Mouse (Mus musculus) gastrocnemius, postnatal 10 days (tissue): ENCODE measurements around the gene Cdkl2. TPM values are rescaled to one million over a fixed set of nuclear protein-coding genes. Genes with fewer than 3 reads are reported as not detected.
A peak's percentile ranks its signal among the peaks of the same experiment; 100 is the strongest.

ENCODE experiments used
- DNase-seq: peaks from one replicate; pipeline ENCODE4 v3.0.0; 2021; ENCODE audit warnings: mixed read lengths
- total RNA-seq, 2 experiments: library from RNA; stranded (reverse); gene quantifications; 2 replicates each; pipeline ENCODE4 v1.2.3; 2021

Cdkl2 gene
- total RNA-seq, 2 experiments from 2014 or later = 3.5 to 3.8 TPM

DNA sequence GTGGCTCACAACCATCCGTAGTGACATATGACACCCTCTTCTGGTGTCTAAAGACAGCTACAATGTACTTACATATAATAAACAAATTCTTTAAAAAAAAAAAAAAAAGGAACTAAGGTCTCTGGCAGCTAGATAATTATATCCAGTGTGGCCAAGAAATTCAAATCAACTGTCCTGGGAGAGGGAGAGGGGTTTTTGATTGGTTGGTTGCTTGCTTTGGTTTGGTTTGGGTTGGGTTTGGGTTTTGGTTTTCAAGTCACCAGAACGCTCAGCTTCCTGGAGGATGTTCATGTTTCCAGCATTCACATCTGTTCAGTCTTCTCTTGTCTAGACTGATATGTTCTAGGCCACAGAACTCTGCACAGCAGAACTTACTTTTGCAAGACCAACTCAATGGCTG is 50.6 kb downstream of the Cdkl2 start:
- DNase-seq = no peak

DNA sequence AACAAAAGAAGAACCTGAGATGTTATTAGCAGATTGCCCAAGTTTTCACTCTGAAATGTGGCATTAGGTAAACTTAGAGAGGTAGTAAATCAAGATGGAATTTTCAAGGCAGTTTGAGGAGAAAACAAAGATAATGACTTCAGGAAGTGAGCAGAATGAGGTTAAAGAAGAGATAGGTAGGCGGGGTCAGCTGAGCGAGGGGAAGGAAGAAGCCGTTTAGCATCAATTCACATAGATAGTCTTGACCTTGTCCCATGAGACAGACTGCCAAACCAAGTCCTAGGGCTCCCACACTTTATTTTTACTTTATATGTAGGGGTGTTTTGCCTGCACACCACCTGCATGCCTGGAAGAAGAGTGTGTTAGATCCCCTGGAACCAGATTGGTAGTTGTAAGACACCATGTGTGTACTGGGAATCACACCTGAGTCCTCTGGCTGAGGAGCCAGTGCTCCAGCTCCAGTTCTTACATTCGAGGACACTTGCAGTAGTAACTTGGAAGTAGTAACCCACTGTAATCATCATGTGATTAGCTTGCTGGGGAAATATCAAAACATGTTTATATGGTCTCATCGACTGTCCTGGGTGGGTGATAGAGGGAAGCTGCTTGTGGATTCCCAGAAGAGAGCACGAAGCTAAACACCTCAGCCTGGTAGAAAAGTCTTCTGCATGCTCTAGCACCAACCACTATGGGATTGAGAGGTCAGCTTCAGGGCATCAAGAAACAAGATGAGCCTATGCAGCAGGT is 52.3 kb downstream of the Cdkl2 start:
- DNase-seq = no peak

DNA sequence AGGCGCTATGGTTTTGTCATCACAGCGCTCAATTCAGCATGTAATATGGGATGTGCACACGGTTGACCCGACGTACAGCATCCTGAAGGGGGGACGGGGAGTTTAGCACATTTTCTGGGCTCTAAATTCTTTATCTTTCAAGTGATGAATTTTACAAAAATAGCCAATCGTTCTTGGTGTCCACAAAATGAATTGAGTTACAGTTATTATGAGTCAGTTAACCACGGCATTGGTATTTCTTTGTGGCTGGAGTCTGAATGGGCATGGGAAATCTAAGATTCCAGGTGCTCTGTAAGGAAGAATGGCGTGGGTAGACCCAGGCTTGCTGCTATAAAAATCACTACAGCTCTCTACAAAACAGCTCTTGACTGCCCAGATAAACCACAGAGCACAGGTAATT is 54.4 kb downstream of the Cdkl2 start:
- no peak for DNase-seq

DNA sequence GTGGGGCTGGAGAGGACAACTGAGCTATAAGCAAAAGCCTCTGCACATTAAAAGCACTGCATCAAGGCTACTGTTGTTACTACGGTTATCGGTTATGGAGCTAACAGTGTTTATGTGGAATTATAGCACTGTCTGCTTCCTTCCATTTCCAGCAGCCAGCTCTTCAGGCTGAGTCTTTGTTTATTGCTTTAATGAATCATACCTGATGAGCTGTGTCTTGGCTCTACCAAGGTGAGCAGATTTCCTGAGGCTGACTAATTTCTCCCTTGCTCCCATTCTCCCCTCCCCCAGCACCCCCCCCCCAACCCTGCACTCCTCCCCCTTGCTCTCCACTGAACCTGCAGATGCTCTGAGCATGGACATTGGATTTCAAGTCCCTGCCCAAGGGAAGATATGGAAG is 55.9 kb downstream of the Cdkl2 start:
- no peak for DNase-seq

DNA sequence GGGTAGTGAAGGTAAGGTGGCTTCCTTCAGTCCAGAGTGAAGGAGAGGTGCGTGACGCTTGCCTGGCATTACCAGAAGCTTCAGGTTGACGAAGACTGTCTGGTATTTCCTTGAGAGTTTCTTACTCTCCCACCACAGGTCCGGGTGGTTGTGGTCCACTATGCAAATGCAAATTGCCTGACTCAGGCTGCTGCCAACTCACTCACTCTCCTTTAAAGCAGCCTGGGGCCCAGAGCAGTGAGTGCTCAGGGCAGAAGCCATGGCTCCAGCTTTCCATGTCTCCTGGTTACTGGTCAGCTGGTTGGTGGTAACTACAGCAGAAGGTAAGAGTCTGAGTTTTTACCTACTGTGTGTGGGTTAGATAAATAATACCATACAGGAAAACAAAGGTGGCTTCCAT is 56.4 kb downstream of the Cdkl2 start, which contains the start of gene Odaph:
Gene Odaph (plus strand): TSS at position 240 of the 400 bp plus-strand sequence.
- DNase-seq = no peak

DNA sequence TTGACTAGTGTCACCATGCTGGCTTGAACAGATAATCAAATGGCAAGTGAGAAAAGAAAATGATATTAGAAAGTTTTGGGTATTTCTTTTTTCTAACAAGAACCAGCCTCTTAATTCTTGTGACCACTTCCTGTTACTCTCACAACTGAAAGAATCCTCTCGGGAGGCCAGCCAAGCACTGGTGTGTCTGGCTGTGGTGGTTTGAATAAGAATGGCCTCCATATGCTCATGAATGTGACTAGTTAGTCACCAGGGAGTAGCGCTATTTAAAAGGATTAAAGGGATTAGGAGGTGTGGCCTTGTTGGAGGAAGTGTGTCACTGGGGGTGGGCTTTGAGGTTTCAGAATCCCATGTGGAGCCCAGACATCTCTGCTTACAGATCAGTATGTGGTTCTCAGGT is 58.0 kb downstream of the Cdkl2 start:
- no peak for DNase-seq

DNA sequence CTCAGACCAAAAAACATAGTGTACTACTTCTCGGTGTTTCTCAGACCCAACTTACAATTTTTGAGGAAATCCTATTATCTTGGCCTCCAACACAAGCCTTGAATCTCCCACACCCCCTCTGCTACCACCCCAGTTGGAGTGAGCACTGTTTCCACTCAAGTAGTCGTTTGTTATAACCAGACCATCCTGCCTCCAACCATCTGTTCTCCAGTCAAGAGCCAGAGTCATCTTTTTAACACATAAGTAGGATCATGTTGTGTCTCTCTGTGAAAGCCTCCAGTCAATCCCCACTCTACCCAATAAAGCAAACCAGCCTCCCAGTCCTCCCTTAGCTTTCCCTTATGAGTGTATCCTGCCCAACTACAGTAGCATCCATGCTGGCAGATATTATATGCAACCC is 60.2 kb downstream of the Cdkl2 start:
- no peak for DNase-seq

DNA sequence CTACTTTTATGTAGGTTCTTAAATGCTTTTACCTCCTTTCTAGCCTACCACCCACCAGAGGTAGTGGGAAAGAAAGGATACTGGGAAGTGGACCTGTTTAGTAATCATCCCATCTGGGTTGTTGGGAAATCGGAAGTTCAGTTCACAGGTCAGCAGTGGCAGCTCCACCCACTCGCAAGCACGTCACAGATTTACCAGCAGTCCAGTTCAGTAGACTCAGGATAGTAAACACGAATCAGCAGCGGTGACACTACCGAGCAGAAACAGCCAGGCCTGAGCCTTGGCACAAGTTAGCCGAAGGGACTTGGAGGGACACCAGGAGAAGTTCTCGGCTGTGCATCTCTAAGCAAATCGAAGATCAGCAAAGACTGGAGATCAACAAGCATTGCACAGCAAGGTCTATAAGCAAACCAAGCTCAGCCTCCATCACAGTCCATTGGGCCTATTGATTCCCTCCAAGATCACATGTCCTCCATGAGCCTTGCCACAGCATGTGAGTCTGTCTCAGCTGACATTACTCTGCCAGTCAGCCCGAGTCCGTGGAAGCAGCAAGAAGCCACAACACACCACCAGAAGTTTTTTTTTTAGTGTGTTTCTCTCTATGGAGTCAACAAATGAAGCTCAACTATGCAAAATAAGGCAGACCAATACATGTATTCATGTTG is 62.4 kb downstream of the Cdkl2 start:
- DNase-seq = no peak

DNA sequence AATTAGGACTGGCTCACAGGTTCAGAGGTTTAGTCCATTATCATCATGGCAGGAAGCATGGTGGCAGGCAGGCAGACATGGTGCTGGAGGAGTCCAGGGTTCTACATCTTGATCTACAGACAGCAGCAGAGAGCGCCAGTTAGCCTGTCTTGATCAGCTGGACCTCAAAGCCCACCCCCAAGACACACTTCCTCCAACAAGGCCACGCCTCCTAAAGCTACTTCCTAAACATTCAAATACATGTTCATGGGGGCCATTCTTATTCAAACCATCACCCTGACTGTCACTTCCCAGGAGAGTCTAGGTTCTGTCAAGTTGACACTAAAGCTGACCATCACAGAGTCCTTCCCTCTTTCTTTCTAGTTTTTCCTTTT is 66.3 kb downstream of the Cdkl2 start:
- DNase-seq = no peak

DNA sequence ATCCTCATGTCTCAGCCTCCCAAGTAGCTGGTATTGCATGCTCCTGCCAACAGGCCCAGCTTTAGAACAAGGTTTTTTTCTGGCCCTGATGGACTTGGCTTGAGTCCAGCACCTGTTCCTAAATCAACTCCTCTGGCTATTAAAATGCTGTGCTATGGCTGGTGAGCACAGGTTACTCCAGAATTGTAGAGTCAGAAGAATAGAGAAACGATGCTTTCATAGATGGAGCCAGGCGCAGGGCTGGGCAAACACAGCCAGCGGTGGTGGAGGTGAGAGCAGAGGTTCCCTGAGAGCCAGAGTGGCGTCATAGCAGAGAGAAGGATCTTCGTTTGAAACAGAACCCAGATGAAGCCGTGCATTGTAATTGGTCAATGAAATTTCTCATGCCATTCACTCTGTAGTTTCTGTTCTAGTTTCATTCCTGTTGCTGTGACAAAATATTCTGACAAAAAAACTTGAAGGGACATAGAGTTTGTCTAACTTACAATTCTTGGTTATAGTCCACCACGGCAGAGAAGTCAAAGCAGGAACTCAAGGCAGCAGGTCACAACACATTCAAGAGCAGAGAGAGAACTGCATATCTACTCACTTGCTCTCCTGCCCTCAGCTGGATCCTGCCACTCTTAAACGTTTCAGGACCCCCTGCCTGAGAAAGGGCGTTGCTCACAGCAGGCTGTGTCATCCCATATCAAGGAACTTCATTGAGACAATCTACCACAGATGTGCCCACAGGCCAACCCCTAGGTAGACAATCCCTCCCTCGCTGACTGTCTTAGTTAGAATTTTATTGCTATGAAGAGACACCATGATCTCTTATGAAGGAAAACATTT is 66.9 kb downstream of the Cdkl2 start:
- DNase-seq = no peak

DNA sequence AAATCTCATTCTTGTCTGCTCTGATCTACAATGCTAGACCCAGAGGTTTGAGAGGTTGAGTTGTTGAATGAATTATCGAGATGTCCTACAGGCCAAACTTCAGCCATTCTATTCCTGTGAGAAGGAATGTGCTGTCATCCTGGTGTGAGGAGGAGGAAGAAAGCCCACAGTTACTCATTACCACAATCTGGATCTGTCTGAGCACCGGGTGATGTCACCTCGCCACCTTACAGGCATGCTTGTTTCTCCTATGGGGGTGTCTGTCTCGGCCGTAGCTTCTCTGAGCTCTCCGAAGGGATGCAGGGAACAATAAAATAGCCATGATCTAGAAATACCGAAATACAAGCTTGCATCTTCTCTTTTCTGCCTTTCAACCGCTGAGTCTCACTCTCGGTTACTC is 67.9 kb downstream of the Cdkl2 start:
- no peak for DNase-seq

DNA sequence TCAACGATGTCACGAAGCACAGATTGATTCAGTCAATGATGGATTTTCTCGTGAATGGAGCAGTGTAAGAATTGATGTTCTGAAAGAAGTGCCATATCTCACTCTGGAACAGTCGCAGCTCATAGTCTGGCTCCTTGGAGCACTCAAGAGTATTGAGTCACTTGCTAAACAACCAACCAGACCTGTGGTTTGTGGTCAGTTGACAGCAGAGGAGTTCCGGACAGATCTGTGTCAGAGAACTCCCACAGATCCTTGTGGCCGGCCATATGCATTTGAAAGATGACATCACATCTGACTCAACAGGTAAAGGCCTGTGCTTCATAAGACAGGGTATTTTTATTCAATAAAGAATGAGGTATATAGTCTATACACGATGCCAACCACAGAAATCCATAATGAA is 69.7 kb downstream of the Cdkl2 start:
- DNase-seq = no peak

DNA sequence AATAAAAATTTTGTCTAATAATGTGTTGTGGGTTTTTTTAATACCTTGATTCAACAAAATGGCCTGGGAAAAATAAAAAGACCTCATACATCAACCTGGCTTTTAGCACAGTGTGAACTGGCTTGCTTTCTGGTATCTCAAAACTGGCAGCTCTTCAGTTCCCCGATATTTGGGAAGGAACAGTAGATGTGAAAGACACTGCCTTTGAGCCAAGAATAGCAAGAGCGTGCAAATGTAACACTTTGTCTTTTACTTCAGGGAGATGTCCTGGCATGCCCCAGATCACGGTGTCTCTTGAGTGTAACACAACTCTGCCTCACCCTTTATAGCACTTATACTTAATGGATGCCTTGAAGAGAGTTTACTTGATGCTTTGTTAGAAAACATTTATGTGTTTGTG is 71.6 kb downstream of the Cdkl2 start:
- no peak for DNase-seq

DNA sequence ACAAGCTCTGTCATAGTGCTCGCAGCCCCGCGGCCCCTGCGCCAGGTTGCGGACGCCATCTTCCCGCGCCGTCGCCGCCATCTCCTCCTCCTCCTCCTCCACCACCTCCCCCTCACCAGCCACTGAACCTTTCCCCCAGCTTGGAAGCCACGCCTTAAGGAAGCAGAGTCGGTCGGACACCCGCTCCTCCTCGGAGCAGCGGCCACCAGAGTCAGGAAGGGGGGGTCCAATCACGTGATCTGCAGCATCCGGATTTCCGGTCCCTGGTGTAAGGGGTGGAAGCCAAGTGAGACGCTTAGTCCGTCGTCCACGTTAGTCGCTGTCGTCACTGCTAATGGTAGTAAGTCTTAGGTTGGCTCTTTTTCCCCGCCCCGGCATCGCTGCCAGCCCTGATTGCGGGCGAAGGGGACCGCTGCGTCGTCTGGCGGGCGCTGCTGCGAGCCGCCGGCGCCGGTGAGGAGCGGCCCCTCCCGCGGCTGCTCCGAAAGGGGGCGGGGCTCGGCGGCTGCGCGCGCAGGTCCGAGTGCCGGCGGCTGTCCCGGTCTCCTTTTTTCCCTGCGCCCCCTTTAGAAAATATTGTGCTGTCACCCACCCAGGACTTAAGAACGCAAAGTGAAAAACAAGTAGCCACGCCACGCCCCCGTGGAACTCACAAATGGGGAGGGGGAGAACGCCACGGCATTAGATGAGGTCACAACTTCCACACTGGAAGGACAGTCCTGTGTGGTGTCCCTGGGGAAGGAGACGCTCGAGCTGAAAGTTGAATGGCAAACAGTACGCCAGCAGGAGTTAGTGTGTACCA is 80.8 kb downstream of the Cdkl2 start, which contains the start of gene Rchy1:
Gene Rchy1 (minus strand): TSS at position 430 of the 802 bp plus-strand sequence.
- DNase-seq = peak; percentile 97

DNA sequence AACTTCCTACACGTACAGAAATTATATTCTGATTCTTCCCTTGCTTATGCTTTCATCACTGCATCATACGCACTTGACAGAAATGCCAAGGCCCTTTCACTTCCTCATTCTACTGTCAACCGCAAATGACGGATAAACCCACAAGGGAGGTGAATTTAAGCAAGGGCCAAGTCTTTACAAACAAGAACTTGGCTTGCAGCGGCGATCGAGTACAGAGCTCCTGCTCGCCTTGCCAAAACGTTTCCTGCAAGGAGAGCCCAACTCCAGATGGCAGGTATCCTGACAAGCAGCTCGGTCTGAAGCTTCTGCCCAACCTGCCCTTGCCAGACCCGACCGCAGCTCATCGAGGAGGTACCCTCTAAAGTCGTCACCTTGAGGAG is 81.4 kb downstream of the Cdkl2 start:
- no peak for DNase-seq

DNA sequence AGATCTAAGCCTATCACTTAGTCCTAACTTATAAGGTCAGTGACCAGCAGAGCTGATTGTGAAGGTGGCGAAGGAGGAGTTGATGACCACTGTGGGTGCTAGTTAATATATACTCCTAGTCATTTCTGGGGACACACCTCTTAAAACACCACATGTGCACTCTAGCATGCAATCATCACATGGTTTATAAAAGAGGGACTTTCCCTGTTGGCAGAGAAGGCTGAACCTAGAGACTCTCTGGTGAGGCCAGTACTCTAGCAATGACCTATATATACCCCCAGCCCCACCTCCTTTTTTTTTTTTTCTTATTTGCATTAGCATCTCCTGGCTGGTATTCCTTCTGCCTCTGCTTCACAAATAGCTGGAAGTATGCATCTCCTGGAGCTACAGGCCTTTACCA is 82.3 kb downstream of the Cdkl2 start:
- no peak for DNase-seq

DNA sequence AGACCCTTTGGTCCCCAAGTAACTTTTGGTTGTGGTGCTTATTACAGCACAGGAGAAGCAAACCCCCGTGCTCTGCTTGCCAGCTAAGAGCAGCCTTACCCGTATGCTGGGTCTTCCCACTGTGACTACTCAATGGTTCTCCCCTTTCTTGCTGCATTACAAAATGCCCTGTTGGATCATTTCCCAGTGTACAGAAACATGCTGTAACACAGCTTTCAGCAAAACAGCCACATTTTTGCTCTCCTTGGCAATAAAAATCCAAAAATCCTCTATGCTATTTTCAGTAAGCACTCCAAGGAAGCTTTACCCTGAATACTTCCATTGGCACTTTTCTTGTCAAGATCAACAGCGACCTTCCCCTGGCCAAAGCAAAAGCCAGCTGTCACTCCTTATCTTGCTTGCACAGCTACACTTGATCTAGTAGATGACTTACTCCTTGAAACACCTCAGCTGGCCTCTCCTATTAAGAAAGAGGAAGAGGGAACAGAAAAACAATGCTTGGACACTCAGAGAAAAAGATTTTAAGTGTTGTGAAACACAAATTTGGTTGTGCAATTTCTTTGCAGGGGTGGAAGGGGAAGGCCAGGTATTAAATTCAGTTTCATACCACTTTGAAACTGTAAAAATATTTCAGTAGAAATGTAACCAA is 83.0 kb downstream of the Cdkl2 start:
- DNase-seq = no peak

DNA sequence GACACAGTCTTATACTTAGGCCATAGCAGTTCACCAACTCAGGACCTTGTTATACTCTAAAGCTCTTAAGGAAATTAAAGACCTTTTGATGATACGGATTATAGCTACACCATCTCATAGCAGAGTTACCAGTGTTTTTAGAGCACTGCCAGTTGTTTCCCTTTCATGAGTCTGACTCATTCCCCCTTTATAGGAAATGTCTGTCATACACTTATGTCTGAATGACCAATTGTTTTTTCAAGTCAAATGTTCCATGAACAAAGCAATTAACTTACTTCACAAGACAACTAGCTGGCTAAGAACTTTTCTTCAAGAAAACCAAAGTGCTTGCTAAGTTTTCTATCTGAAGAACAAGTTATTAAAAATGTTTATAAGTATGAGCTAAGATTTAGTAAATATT is 83.7 kb downstream of the Cdkl2 start:
- DNase-seq = no peak

DNA sequence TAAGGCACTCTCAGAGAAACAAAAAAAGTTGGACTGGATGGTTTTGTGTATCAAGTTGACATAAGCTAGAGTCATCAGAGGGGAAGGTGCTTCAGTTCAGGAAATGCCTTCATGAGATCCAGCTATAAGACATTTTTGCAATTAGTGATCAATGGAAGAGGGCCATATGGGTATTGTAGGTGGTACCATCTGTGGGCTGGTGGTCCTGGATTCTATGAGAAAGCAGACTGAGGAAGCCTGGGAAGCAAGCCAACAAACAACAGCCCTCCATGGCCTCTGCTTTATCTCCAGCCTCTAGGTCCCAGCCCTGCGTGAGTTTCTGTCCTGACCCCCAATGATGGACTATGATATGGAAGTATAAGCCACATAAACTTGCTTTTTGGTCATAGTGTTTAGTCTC is 84.6 kb downstream of the Cdkl2 start:
- no peak for DNase-seq

DNA sequence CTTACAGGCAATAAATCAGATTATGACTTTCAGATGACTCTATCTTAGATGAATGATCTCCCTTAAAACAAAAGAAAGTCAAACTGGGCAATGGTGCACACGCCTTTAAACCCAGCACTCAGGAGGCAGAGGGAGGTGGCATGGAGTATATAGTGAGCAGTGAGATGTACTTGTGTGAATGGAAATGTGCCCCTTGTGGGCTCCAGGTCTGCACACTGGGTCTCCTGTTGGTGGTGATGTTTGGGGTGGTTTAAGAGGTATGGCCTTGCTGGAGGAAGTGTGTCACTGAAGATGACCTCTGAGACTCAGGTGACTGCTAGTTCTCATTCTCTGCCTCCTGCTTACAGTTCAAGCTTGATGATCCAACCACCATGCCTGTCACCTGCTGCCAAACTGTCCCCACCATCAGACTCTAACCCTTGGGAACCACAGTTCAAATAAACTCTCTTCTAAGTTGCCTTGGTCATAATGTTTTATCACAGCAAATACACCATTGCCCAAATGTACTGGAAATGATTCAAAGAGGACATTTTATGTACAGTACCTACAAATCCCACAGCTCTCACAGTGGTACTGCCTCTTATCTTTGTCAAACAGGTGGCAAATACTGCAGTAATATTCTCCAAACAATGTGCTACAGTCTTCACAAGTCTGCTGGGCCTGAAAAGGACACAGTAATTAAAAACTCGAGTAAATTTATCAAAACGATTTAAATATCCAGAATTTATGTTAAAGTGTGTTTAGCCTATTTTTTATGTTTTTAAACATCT is 86.5 kb downstream of the Cdkl2 start:
- DNase-seq = no peak
